Mouse (Mus musculus): ENCODE data around the gene Brsk2. TPM values are rescaled to one million over a fixed set of nuclear protein-coding genes. Genes with fewer than 3 reads are reported as not detected.
A peak's percentile ranks its signal among the peaks of the same experiment; 100 is the strongest.

The Brsk2 gene
- polyA plus RNA-seq, 1 experiment from 2014 or later, result 26.5 TPM

DNA sequence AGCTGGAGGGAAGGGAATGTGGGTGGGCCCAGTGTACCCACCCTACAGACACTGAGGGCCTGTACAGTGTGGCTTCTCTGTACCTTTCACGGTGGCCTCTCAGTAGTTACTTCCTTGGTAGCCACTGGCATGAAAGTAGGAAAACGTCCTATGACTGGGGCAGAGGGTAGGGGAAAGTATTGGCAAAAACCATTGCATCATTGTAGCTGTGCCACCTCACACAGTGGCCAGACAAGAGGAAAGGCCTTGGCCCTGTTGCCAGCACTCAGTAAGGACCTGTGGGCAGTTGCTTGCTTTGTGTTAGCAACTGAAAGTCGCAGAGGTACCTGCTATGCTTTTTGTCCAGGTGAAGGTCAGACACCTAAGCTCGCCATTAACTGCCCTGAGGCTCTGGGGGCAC lies 44.6 kb downstream of the Brsk2 start:
- no peaks in the 10 kb centered on the region for H3K27me3 ChIP-seq (replicated peaks; ENCODE audit: control insufficient read depth, insufficient read depth, low read length)
- ATAC-seq, result no peak
- H3K4me2 ChIP-seq (ENCODE audit: low read length), result no peak overlapping the region
- no peak overlapping the region for H3K9ac ChIP-seq (replicated peaks; ENCODE audit: low read depth, low read length)
- no peaks in the 10 kb centered on the region for H3K9me3 ChIP-seq (ENCODE audit: control insufficient read depth, low read length)
- H3K4me1 ChIP-seq (replicated peaks; ENCODE audit: control insufficient read depth, insufficient read depth, low read length), result no peaks in the 10 kb centered on the region
- H3K36me3 ChIP-seq (ENCODE audit: control insufficient read depth, insufficient read depth), result peaks cover 50% of the 10 kb centered on the region
- no peak overlapping the region for H3K4me3 ChIP-seq (replicated peaks; ENCODE audit: low read length)
- 90% methylated on average over 4 of the region's 4 CpGs for WGBS
- no peak overlapping the region for H3K27ac ChIP-seq (ENCODE audit: low read length)

- Histone ChIP-seq H3K27me3 (replicated peaks; ENCODE audit: control insufficient read depth, insufficient read depth, low read length) (no peaks in the 10 kb centered on the region), H3K4me1 (replicated peaks; ENCODE audit: control insufficient read depth, insufficient read depth, low read length) (peaks cover 3% of the 10 kb centered on the region; the same call in 1 of the 2 replicates)
- no peak for ATAC-seq
Measured at GRCm38 (mm10) chr7:142000661-142001060, 51.1 kb downstream of the Brsk2 start.

GRCm38 (mm10) chr7:142001597-142002340 lies 52.2 kb downstream of the Brsk2 start:
- Histone ChIP-seq H3K27me3 (replicated peaks; ENCODE audit: control insufficient read depth, insufficient read depth, low read length) (no peaks in the 10 kb centered on the region), H3K4me2 (ENCODE audit: low read length) (no peak overlapping the region), H3K27ac (ENCODE audit: low read length) (no peak overlapping the region), H3K9ac (replicated peaks; ENCODE audit: low read depth, low read length) (no peak overlapping the region), H3K4me1 (replicated peaks; ENCODE audit: control insufficient read depth, insufficient read depth, low read length) (peaks cover 3% of the 10 kb centered on the region; the same call in 1 of the 2 replicates), H3K9me3 (ENCODE audit: control insufficient read depth, low read length) (no peaks in the 10 kb centered on the region), H3K4me3 (replicated peaks; ENCODE audit: low read length) (no peak overlapping the region), H3K36me3 (ENCODE audit: control insufficient read depth, insufficient read depth) (peaks cover 36% of the 10 kb centered on the region)
- 40% methylated on average over 15 of the region's 22 CpGs for WGBS
- peak; percentile 38 for ATAC-seq

More at GRCm38 (mm10) chr7:142000661-142001060, 51.1 kb downstream of the Brsk2 start:
- no peak overlapping the region for H3K9ac ChIP-seq (replicated peaks; ENCODE audit: low read depth, low read length)
- WGBS, result 91% methylated on average over 3 of the region's 3 CpGs
- peaks cover 38% of the 10 kb centered on the region for H3K36me3 ChIP-seq (ENCODE audit: control insufficient read depth, insufficient read depth)
- no peak overlapping the region for H3K27ac ChIP-seq (ENCODE audit: low read length)
- no peak overlapping the region for H3K4me3 ChIP-seq (replicated peaks; ENCODE audit: low read length)
- H3K9me3 ChIP-seq (ENCODE audit: control insufficient read depth, low read length), result no peaks in the 10 kb centered on the region
- H3K4me2 ChIP-seq (ENCODE audit: low read length), result no peak overlapping the region

DNA sequence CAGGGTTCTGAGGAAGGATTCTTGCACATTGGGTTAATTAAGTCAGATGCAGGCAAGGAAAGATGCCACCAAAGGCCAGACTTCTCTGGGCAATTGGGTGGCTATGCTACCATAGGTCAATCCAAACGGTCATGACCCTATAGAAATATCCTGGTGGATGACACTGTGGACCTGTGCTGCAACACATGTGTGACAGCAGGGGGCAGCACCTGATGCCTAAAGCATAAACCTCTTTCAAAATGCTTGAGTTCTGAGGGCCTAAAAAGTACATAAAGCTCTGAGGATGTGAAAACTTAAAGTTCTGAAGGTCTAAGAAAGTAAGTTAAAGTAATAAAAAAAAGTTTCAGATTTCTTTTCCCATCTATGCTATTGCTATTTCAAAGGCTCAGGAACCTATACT lies 67.0 kb downstream of the Brsk2 start:
- H3K4me1 ChIP-seq (replicated peaks; ENCODE audit: control insufficient read depth, insufficient read depth, low read length), result no peaks in the 10 kb centered on the region
- ATAC-seq, result no peak
- H3K9ac ChIP-seq (replicated peaks; ENCODE audit: low read depth, low read length), result no peak overlapping the region
- H3K9me3 ChIP-seq (ENCODE audit: control insufficient read depth, low read length), result no peaks in the 10 kb centered on the region
- H3K4me2 ChIP-seq (ENCODE audit: low read length), result no peak overlapping the region
- H3K27ac ChIP-seq (ENCODE audit: low read length), result no peak overlapping the region
- 47% methylated on average over 1 of the region's 1 CpGs for WGBS
- H3K27me3 ChIP-seq (replicated peaks; ENCODE audit: control insufficient read depth, insufficient read depth, low read length), result no peaks in the 10 kb centered on the region
- no peaks in the 10 kb centered on the region for H3K36me3 ChIP-seq (ENCODE audit: control insufficient read depth, insufficient read depth)
- H3K4me3 ChIP-seq (replicated peaks; ENCODE audit: low read length), result no peak overlapping the region

- no peaks in the 10 kb centered on the region for H3K4me1 ChIP-seq (replicated peaks; ENCODE audit: control insufficient read depth, insufficient read depth, low read length)
- no peaks in the 10 kb centered on the region for H3K36me3 ChIP-seq (ENCODE audit: control insufficient read depth, insufficient read depth)
- no peak overlapping the region for H3K4me2 ChIP-seq (ENCODE audit: low read length)
- no peak overlapping the region for H3K27ac ChIP-seq (ENCODE audit: low read length)
- ATAC-seq, result no peak
- H3K9ac ChIP-seq (replicated peaks; ENCODE audit: low read depth, low read length), result no peak overlapping the region
- H3K4me3 ChIP-seq (replicated peaks; ENCODE audit: low read length), result no peak overlapping the region
- H3K9me3 ChIP-seq (ENCODE audit: control insufficient read depth, low read length), result no peaks in the 10 kb centered on the region
- no peaks in the 10 kb centered on the region for H3K27me3 ChIP-seq (replicated peaks; ENCODE audit: control insufficient read depth, insufficient read depth, low read length)
- WGBS, result 54% methylated on average over 2 of the region's 2 CpGs
Measured at GRCm38 (mm10) chr7:142019699-142020098, 70.1 kb downstream of the Brsk2 start.

- H3K9ac ChIP-seq (replicated peaks; ENCODE audit: low read depth, low read length), result no peak overlapping the region
- no peaks in the 10 kb centered on the region for H3K4me1 ChIP-seq (replicated peaks; ENCODE audit: control insufficient read depth, insufficient read depth, low read length)
- H3K27me3 ChIP-seq (replicated peaks; ENCODE audit: control insufficient read depth, insufficient read depth, low read length), result no peaks in the 10 kb centered on the region
- H3K9me3 ChIP-seq (ENCODE audit: control insufficient read depth, low read length), result no peaks in the 10 kb centered on the region
- WGBS, result 74% methylated on average over 3 of the region's 3 CpGs
- no peak overlapping the region for H3K4me2 ChIP-seq (ENCODE audit: low read length)
- H3K36me3 ChIP-seq (ENCODE audit: control insufficient read depth, insufficient read depth), result no peaks in the 10 kb centered on the region
- ATAC-seq, result no peak
- no peak overlapping the region for H3K4me3 ChIP-seq (replicated peaks; ENCODE audit: low read length)
- H3K27ac ChIP-seq (ENCODE audit: low read length), result no peak overlapping the region
Measured at GRCm38 (mm10) chr7:142020827-142021226, 71.3 kb downstream of the Brsk2 start.

- H3K9me3 ChIP-seq (ENCODE audit: control insufficient read depth, low read length), result no peaks in the 10 kb centered on the region
- no peaks in the 10 kb centered on the region for H3K4me1 ChIP-seq (replicated peaks; ENCODE audit: control insufficient read depth, insufficient read depth, low read length)
- no peaks in the 10 kb centered on the region for H3K36me3 ChIP-seq (ENCODE audit: control insufficient read depth, insufficient read depth)
- ATAC-seq, result no peak
- H3K4me3 ChIP-seq (replicated peaks; ENCODE audit: low read length), result no peak overlapping the region
- H3K9ac ChIP-seq (replicated peaks; ENCODE audit: low read depth, low read length), result no peak overlapping the region
- H3K27ac ChIP-seq (ENCODE audit: low read length), result no peak overlapping the region
- no peaks in the 10 kb centered on the region for H3K27me3 ChIP-seq (replicated peaks; ENCODE audit: control insufficient read depth, insufficient read depth, low read length)
- 63% methylated on average over 2 of the region's 2 CpGs for WGBS
- H3K4me2 ChIP-seq (ENCODE audit: low read length), result no peak overlapping the region
Measured at GRCm38 (mm10) chr7:142025196-142025595, 75.6 kb downstream of the Brsk2 start.

DNA sequence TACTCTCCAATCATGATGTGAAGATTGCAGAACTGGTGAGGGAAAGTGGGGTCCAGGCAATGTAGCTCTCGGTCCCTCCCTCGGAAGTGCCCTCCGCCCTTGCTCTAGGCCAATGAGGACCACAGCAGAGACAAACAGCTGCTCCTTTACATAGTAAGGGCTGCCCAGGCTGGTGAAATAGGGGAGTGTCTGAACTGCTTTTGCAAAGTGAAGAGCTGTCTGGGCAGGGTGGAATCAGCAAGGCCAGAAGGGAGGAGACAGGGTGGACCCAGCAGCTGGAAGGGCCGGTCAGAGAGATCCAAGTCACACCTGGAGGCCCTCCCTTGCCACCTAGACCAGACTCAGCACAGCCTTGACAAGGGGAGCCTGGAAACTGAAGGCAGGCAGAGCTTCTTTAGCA lies 76.4 kb downstream of the Brsk2 start:
- H3K27me3 ChIP-seq (replicated peaks; ENCODE audit: control insufficient read depth, insufficient read depth, low read length), result no peaks in the 10 kb centered on the region
- no peak overlapping the region for H3K9ac ChIP-seq (replicated peaks; ENCODE audit: low read depth, low read length)
- no peak for ATAC-seq
- no peaks in the 10 kb centered on the region for H3K36me3 ChIP-seq (ENCODE audit: control insufficient read depth, insufficient read depth)
- H3K4me3 ChIP-seq (replicated peaks; ENCODE audit: low read length), result no peak overlapping the region
- no peaks in the 10 kb centered on the region for H3K4me1 ChIP-seq (replicated peaks; ENCODE audit: control insufficient read depth, insufficient read depth, low read length)
- no peak overlapping the region for H3K4me2 ChIP-seq (ENCODE audit: low read length)
- H3K9me3 ChIP-seq (ENCODE audit: control insufficient read depth, low read length), result no peaks in the 10 kb centered on the region
- 88% methylated on average over 4 of the region's 4 CpGs for WGBS
- H3K27ac ChIP-seq (ENCODE audit: low read length), result no peak overlapping the region

DNA sequence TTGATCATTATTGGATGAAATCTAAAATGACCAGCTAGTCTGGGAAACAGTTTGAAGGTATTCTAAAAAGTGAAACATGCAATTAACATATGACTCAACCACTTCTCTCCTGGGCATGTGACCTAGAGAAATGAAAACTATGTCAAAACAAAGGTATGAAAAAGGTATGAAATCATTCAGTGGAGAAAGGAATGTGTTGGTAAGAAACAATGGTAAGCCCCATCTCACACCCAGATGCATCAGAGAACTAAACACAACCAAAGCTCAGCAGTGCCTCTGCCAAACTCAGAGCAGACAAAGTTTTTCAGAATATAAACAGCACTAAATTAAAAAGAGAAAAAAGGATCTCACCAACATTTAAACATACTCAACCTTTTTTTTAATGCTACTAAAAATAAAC lies 80.5 kb downstream of the Brsk2 start:
- H3K4me3 ChIP-seq (replicated peaks; ENCODE audit: low read length), result no peak overlapping the region
- no peak overlapping the region for H3K27ac ChIP-seq (ENCODE audit: low read length)
- H3K4me1 ChIP-seq (replicated peaks; ENCODE audit: control insufficient read depth, insufficient read depth, low read length), result 0 out of 2 replicates have a peak, but pooled peaks cover 2% of the 10 kb centered on the region
- no peak overlapping the region for H3K4me2 ChIP-seq (ENCODE audit: low read length)
- ATAC-seq, result no peak
- no peaks in the 10 kb centered on the region for H3K9me3 ChIP-seq (ENCODE audit: control insufficient read depth, low read length)
- no peak overlapping the region for H3K9ac ChIP-seq (replicated peaks; ENCODE audit: low read depth, low read length)
- no peaks in the 10 kb centered on the region for H3K27me3 ChIP-seq (replicated peaks; ENCODE audit: control insufficient read depth, insufficient read depth, low read length)
- H3K36me3 ChIP-seq (ENCODE audit: control insufficient read depth, insufficient read depth), result no peaks in the 10 kb centered on the region

- Histone ChIP-seq H3K4me1 (replicated peaks; ENCODE audit: control insufficient read depth, insufficient read depth, low read length) (0 out of 2 replicates have a peak, but pooled peaks cover 2% of the 10 kb centered on the region), H3K36me3 (ENCODE audit: control insufficient read depth, insufficient read depth) (no peaks in the 10 kb centered on the region), H3K4me3 (replicated peaks; ENCODE audit: low read length) (no peak overlapping the region), H3K9me3 (ENCODE audit: control insufficient read depth, low read length) (no peaks in the 10 kb centered on the region), H3K4me2 (ENCODE audit: low read length) (no peak overlapping the region), H3K27me3 (replicated peaks; ENCODE audit: control insufficient read depth, insufficient read depth, low read length) (no peaks in the 10 kb centered on the region), H3K27ac (ENCODE audit: low read length) (no peak overlapping the region), H3K9ac (replicated peaks; ENCODE audit: low read depth, low read length) (no peak overlapping the region)
- ATAC-seq, result no peak
- 80% methylated on average over 2 of the region's 2 CpGs for WGBS
Measured at GRCm38 (mm10) chr7:142034198-142034597, 84.6 kb downstream of the Brsk2 start.
